Mouse (Mus musculus) MEL (cell line): ENCODE measurements around the gene Tnfrsf25.

Source experiments
- CHD1 ChIP-seq: IDR thresholded peaks from 2 replicates; pipeline ENCODE4 v1.6.1; 2012; ENCODE audit warnings: low read depth, mild to moderate bottlenecking, inconsistent platforms, low read length, improper control_type of control experiment
- CTCF ChIP-seq, 3 experiments: IDR thresholded peaks in 2 of 3; conservative IDR thresholded peaks in 1 of 3; 2 replicates each; pipeline ENCODE4 v1.5.1; 2011 to 2012; ENCODE audit warnings: low read length in 3 of 3, low read depth in 2 of 3, mild to moderate bottlenecking in 2 of 3, improper control_type of control experiment in 1 of 3, inconsistent platforms in 1 of 3, mixed read lengths in 1 of 3, moderate library complexity in 1 of 3; ENCODE audit not compliant: control insufficient read depth in 1 of 3, insufficient read depth in 1 of 3, poor library complexity in 1 of 3, severe bottlenecking in 1 of 3
- E2F4 ChIP-seq: IDR thresholded peaks from 2 replicates; pipeline ENCODE4 v1.6.1; 2011; ENCODE audit warnings: low read depth, low read length, improper control_type of control experiment, borderline replicate concordance
- GATA1 ChIP-seq: IDR thresholded peaks from 2 replicates; pipeline ENCODE4 v1.6.1; 2011; ENCODE audit warnings: low read depth, low read length, improper control_type of control experiment
- JUND ChIP-seq: IDR thresholded peaks from 2 replicates; pipeline ENCODE4 v1.6.1; 2011; ENCODE audit warnings: low read depth, mild to moderate bottlenecking, improper control_type of control experiment, low read length
- POLR2A ChIP-seq, 2 experiments: IDR thresholded peaks; 2 replicates each; pipeline ENCODE4 v1.6.1; 2011 to 2012; ENCODE audit warnings: low read length in 2 of 2, mild to moderate bottlenecking in 2 of 2, control low read depth in 1 of 2, improper control_type of control experiment in 1 of 2, low read depth in 1 of 2, moderate library complexity in 1 of 2; ENCODE audit not compliant: control insufficient read depth in 1 of 2, insufficient read depth in 1 of 2, poor library complexity in 1 of 2
- RAD21 ChIP-seq: IDR thresholded peaks from 2 replicates; pipeline ENCODE4 v1.6.1; 2011; ENCODE audit warnings: mild to moderate bottlenecking, low read depth, low read length, improper control_type of control experiment
- USF1 ChIP-seq: IDR thresholded peaks from 2 replicates; pipeline ENCODE4 v1.6.1; 2014; ENCODE audit warnings: low read depth, mild to moderate bottlenecking, inconsistent platforms, low read length, improper control_type of control experiment, moderate library complexity
- ZKSCAN1 ChIP-seq: IDR thresholded peaks from 2 replicates; pipeline ENCODE4 v1.6.1; 2012; ENCODE audit warnings: low read depth, mild to moderate bottlenecking, inconsistent platforms, low read length, improper control_type of control experiment, moderate library complexity

DNA sequence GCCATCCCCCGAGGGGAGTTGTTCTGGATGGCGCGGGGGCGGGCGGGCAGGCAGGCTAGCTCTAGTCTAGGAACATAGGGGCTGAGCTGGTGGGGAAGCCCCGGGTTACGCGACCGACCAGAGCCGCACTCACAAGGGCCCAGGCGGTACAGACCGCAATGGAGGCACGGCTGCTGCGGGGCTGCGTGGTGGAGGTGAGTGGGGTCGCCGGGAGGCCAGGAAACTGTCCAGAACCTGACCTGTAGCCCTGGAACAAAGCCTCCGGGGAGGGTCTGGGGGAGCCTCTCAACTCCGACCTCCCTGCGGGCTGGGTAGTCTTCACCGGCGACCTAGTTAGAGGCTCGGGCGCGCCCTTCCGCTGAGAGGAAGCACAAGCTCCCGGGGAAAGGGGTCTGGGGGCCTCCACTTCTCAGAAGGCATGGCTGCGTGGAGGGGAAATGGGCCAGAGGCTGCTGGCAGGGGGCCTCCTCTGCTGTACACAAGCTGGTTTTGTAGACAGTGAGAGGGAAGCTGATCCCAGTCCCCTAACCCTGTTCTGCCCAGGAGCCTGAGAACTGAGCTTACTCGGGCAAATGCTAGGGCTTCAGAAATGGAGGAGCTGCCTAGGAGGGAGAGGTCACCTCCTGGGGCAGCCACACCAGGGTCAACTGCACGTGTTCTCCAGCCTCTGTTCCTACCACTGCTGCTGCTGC lies at the start of gene Tnfrsf25:
- TF ChIP-seq JUND (no peak), ZKSCAN1 (no peak), CTCF (IDR thresholded peaks at IDR 0.05 in 2 of 3, conservative IDR thresholded peaks at IDR 0.05 in 1 of 3; ENCODE audit: control insufficient read depth in 1 of 3, insufficient read depth in 1 of 3, low read depth in 2 of 3, low read length in 3 of 3, poor library complexity in 1 of 3, severe bottlenecking in 1 of 3) (no peak), POLR2A (IDR thresholded peaks at IDR 0.05; ENCODE audit: control insufficient read depth in 1 of 2, insufficient read depth in 1 of 2, low read depth in 1 of 2, low read length in 2 of 2, poor library complexity in 1 of 2) (no peak), GATA1 (no peak), RAD21 (no peak), CHD1 (no peak), USF1 (no peak), E2F4 (no peak)
